Mouse (Mus musculus): ENCODE measurements around the gene Plaur.

The Plaur gene

GRCm38 (mm10) chr7:24446697-24447340 lies 15.5 kb upstream of the Plaur start:
- no peak for DNase-seq

GRCm38 (mm10) chr7:24448782-24449517 lies 13.3 kb upstream of the Plaur start:
- no peak for DNase-seq

- DNase-seq, result no peak
Measured at GRCm38 (mm10) chr7:24450585-24451017, 11.7 kb upstream of the Plaur start.

- DNase-seq, result no peak
Measured at GRCm38 (mm10) chr7:24451855-24452311, 10.4 kb upstream of the Plaur start, which contains the start of gene Irgc1. TSS of gene Irgc1 (minus strand) at chr7:24452297.

GRCm38 (mm10) chr7:24454199-24454598 lies 8.1 kb upstream of the Plaur start:
- DNase-seq, result no peak

GRCm38 (mm10) chr7:24455726-24456125 lies 6.6 kb upstream of the Plaur start:
- no peak for DNase-seq

- no peak for DNase-seq
Measured at GRCm38 (mm10) chr7:24457726-24458370, 4.4 kb upstream of the Plaur start.

GRCm38 (mm10) chr7:24459440-24459839 lies 2.8 kb upstream of the Plaur start:
- DNase-seq, result no peak

GRCm38 (mm10) chr7:24459843-24460242 lies 2.4 kb upstream of the Plaur start:
- no peak for DNase-seq

GRCm38 (mm10) chr7:24461376-24462051 lies 770 bp upstream of the Plaur start:
- DNase-seq, result no peak

GRCm38 (mm10) chr7:24466835-24467234 lies 4.6 kb downstream of the Plaur start:
- DNase-seq, result no peak

- DNase-seq, result no peak
Measured at GRCm38 (mm10) chr7:24467886-24468285, 5.6 kb downstream of the Plaur start.

GRCm38 (mm10) chr7:24469126-24469525 lies 6.8 kb downstream of the Plaur start:
- DNase-seq, result no peak

GRCm38 (mm10) chr7:24470356-24470755 lies 8.1 kb downstream of the Plaur start:
- no peak for DNase-seq

GRCm38 (mm10) chr7:24472442-24472841 lies 10.2 kb downstream of the Plaur start:
- no peak for DNase-seq

GRCm38 (mm10) chr7:24472937-24473336 lies 10.7 kb downstream of the Plaur start:
- DNase-seq, result no peak

- DNase-seq, result peak; percentile 69
Measured at GRCm38 (mm10) chr7:24473913-24474529, 11.7 kb downstream of the Plaur start.

GRCm38 (mm10) chr7:24474811-24475506 lies 12.7 kb downstream of the Plaur start:
- peak; percentile 77 for DNase-seq

- DNase-seq, result no peak
Measured at GRCm38 (mm10) chr7:24476338-24476737, 14.1 kb downstream of the Plaur start.

- DNase-seq, result no peak
Measured at GRCm38 (mm10) chr7:24476856-24477255, 14.6 kb downstream of the Plaur start.

GRCm38 (mm10) chr7:24478911-24479310 lies 16.6 kb downstream of the Plaur start:
- no peak for DNase-seq

- DNase-seq, result no peak
Measured at GRCm38 (mm10) chr7:24479685-24480084, 17.4 kb downstream of the Plaur start.

Measured in layer of hippocampus, adult 9-11 months (tissue).